Mouse (Mus musculus): ENCODE data around the gene Tnfaip1. TPM values are rescaled to one million over a fixed set of nuclear protein-coding genes. Genes with fewer than 3 reads are reported as not detected.
"Not testable (repeated sequence)": the region's sequence is repeated elsewhere in the genome, so short reads cannot be mapped to it uniquely, and the experiment has no call there.

The Tnfaip1 gene
- 59.2 and 64.0 TPM in 2 replicates for polyA plus RNA-seq (2014; fragmentation: Nextera tagmentation; extraction: Ambion mirVana)

- DNase-seq (ENCODE audit: low spot score) (peak; percentile 98), ATAC-seq (ENCODE audit: low FRiP score) (peak; percentile 98)
- H3K9ac ChIP-seq, result peak within 1 kb of the TSS; percentile 88
- peaks cover 26% of the 10 kb centered on the region for H3K4me1 ChIP-seq (replicated peaks; ENCODE audit: control insufficient read depth, insufficient read depth, low read length)
- WGBS, result under 1% methylated on average over 52 of the region's 52 CpGs
- H3K4me3 ChIP-seq (replicated peaks; ENCODE audit: low read length), result peak within 1 kb of the TSS; percentile 75
- peak within 1 kb of the TSS; percentile 86 for H3K27ac ChIP-seq
- peak within 1 kb of the TSS; percentile 87 for H3K4me2 ChIP-seq (replicated peaks)
- H3K27me3 ChIP-seq (ENCODE audit: control insufficient read depth, insufficient read depth, low read length), result no peaks in the 10 kb centered on the region
- H3K9me3 ChIP-seq (ENCODE audit: control insufficient read depth, low read length), result no peaks in the 10 kb centered on the region
- peaks cover 27% of the 10 kb centered on the region for H3K36me3 ChIP-seq (replicated peaks; ENCODE audit: control insufficient read depth, insufficient read depth)
These were observed at the start of gene Tnfaip1, which contains the start of gene Ift20 for GRCm38 (mm10) chr11:78536080-78536689. Gene Tnfaip1, minus strand, starts transcription at chr11:78536332. Gene Ift20, plus strand, starts transcription at chr11:78536361.

- Histone ChIP-seq H3K9ac (no peak overlapping the region), H3K27ac (no peak overlapping the region), H3K9me3 (ENCODE audit: control insufficient read depth, low read length) (no peaks in the 10 kb centered on the region), H3K36me3 (replicated peaks; ENCODE audit: control insufficient read depth, insufficient read depth) (peaks cover 80% of the 10 kb centered on the region), H3K4me3 (replicated peaks; ENCODE audit: low read length) (no peak overlapping the region), H3K4me1 (replicated peaks; ENCODE audit: control insufficient read depth, insufficient read depth, low read length) (no peaks in the 10 kb centered on the region), H3K27me3 (ENCODE audit: control insufficient read depth, insufficient read depth, low read length) (no peaks in the 10 kb centered on the region), H3K4me2 (replicated peaks) (no peak overlapping the region)
- 93% methylated on average over 6 of the region's 6 CpGs for WGBS
- DNase-seq (ENCODE audit: low spot score) (no peak), ATAC-seq (ENCODE audit: low FRiP score) (no peak)
These were observed 46.7 kb upstream of the Tnfaip1 start for GRCm38 (mm10) chr11:78582848-78583247.

DNA sequence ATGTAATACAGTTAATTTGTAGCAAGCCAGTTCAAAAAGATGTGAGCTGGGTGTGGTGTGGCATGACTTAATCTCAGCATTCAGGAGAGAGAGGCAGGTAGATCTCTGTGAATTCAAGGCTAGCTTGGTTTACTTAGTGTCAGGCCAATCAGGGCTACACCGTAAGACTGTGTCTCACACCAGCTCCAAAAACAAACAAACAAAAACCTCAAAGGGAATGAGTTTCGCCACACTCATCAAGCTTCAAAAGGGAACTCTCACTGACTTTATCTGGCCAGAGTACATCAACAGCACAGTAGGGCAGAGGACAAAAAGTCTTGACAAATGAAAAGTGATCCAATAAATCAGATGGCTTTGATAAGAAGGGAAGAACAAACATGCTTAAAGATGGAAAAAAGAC, 38.8 kb upstream of the Tnfaip1 start:
- H3K4me1 ChIP-seq (replicated peaks; ENCODE audit: control insufficient read depth, insufficient read depth, low read length), result no peaks in the 10 kb centered on the region
- ATAC-seq (ENCODE audit: low FRiP score) (no peak), DNase-seq (ENCODE audit: low spot score) (no peak)
- 68% methylated on average over 2 of the region's 2 CpGs for WGBS
- no peak overlapping the region for H3K9ac ChIP-seq
- H3K27ac ChIP-seq, result no peak overlapping the region
- H3K9me3 ChIP-seq (ENCODE audit: control insufficient read depth, low read length), result no peaks in the 10 kb centered on the region
- H3K36me3 ChIP-seq (replicated peaks; ENCODE audit: control insufficient read depth, insufficient read depth), result peaks cover 81% of the 10 kb centered on the region
- no peak overlapping the region for H3K4me3 ChIP-seq (replicated peaks; ENCODE audit: low read length)
- no peak overlapping the region for H3K4me2 ChIP-seq (replicated peaks)
- no peaks in the 10 kb centered on the region for H3K27me3 ChIP-seq (ENCODE audit: control insufficient read depth, insufficient read depth, low read length)

- H3K27me3 ChIP-seq (ENCODE audit: control insufficient read depth, insufficient read depth, low read length), result no peaks in the 10 kb centered on the region
- DNase-seq (ENCODE audit: low spot score) (no peak), ATAC-seq (ENCODE audit: low FRiP score) (no peak)
- no peak overlapping the region for H3K4me3 ChIP-seq (replicated peaks; ENCODE audit: low read length)
- peaks cover 81% of the 10 kb centered on the region for H3K36me3 ChIP-seq (replicated peaks; ENCODE audit: control insufficient read depth, insufficient read depth)
- 98% methylated on average over 3 of the region's 3 CpGs for WGBS
- H3K4me1 ChIP-seq (replicated peaks; ENCODE audit: control insufficient read depth, insufficient read depth, low read length), result no peaks in the 10 kb centered on the region
- no peak overlapping the region for H3K4me2 ChIP-seq (replicated peaks)
- H3K9me3 ChIP-seq (ENCODE audit: control insufficient read depth, low read length), result no peaks in the 10 kb centered on the region
- no peak overlapping the region for H3K9ac ChIP-seq
- no peak overlapping the region for H3K27ac ChIP-seq
These were observed 38.4 kb upstream of the Tnfaip1 start for GRCm38 (mm10) chr11:78574536-78574935.

GRCm38 (mm10) chr11:78574031-78574430, 37.9 kb upstream of the Tnfaip1 start:
- not testable (repeated sequence) for H3K27ac ChIP-seq; H3K4me2 ChIP-seq (replicated peaks); H3K9me3 ChIP-seq (ENCODE audit: control insufficient read depth, low read length); H3K9ac ChIP-seq; H3K4me3 ChIP-seq (replicated peaks; ENCODE audit: low read length); H3K27me3 ChIP-seq (ENCODE audit: control insufficient read depth, insufficient read depth, low read length); ATAC-seq (ENCODE audit: low FRiP score); DNase-seq (ENCODE audit: low spot score); H3K4me1 ChIP-seq (replicated peaks; ENCODE audit: control insufficient read depth, insufficient read depth, low read length)
- peaks cover 78% of the 10 kb centered on the region for H3K36me3 ChIP-seq (replicated peaks; ENCODE audit: control insufficient read depth, insufficient read depth)
- WGBS, result 97% methylated on average over 3 of the region's 4 CpGs

DNA sequence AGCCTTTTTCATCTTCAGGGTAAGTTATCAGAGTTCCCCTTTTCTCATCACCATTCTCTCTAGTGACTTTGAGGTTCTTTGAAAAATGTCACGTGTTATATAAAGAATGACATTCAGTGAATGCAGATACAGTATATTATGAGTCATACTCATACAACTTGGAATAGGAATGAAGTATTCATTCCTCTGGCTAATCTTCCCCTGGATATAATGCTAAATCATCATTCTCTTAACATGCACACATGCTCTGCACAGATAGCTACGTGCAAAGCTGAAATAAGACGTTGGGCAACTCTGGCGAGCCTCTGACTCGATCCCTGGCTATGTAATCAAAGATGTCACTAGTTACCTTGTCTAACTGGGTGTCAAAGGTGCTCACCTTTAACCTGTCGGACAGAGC, 35.7 kb upstream of the Tnfaip1 start:
- DNase-seq (ENCODE audit: low spot score) (no peak), ATAC-seq (ENCODE audit: low FRiP score) (no peak)
- H3K36me3 ChIP-seq (replicated peaks; ENCODE audit: control insufficient read depth, insufficient read depth), result peaks cover 65% of the 10 kb centered on the region
- no peak overlapping the region for H3K4me2 ChIP-seq (replicated peaks)
- H3K27ac ChIP-seq, result no peak overlapping the region
- H3K9me3 ChIP-seq (ENCODE audit: control insufficient read depth, low read length), result no peaks in the 10 kb centered on the region
- H3K4me1 ChIP-seq (replicated peaks; ENCODE audit: control insufficient read depth, insufficient read depth, low read length), result no peaks in the 10 kb centered on the region
- no peak overlapping the region for H3K4me3 ChIP-seq (replicated peaks; ENCODE audit: low read length)
- no peaks in the 10 kb centered on the region for H3K27me3 ChIP-seq (ENCODE audit: control insufficient read depth, insufficient read depth, low read length)
- 93% methylated on average over 6 of the region's 6 CpGs for WGBS
- H3K9ac ChIP-seq, result no peak overlapping the region

- peaks cover 66% of the 10 kb centered on the region for H3K36me3 ChIP-seq (replicated peaks; ENCODE audit: control insufficient read depth, insufficient read depth)
These were observed 35.3 kb upstream of the Tnfaip1 start for GRCm38 (mm10) chr11:78571441-78571840.

DNA sequence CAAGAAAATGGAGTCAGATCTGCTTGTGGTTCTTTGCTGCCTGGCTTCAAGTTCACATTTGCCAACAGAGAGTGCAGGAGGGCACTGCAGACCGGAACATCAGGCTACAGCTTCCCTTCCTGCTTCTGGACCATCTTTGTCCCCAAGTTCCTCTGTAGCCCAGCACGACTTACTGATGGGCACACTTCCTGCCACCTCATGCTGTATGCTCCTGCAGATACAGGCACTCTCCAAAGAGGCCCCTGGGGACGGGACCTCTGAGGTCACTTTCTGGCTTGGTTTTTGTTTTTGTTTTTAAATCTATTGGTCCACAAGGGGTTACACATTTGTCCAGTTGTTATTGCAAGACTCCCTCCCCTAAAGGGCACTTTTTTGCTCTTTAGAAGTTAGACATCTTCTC, 33.7 kb upstream of the Tnfaip1 start:
- DNase-seq (ENCODE audit: low spot score) (no peak), ATAC-seq (ENCODE audit: low FRiP score) (no peak)
- WGBS, result 81% methylated on average over 3 of the region's 3 CpGs
- H3K4me2 ChIP-seq (replicated peaks), result no peak overlapping the region
- H3K36me3 ChIP-seq (replicated peaks; ENCODE audit: control insufficient read depth, insufficient read depth), result peaks cover 60% of the 10 kb centered on the region
- H3K9me3 ChIP-seq (ENCODE audit: control insufficient read depth, low read length), result no peaks in the 10 kb centered on the region
- no peak overlapping the region for H3K4me3 ChIP-seq (replicated peaks; ENCODE audit: low read length)
- H3K9ac ChIP-seq, result no peak overlapping the region
- H3K4me1 ChIP-seq (replicated peaks; ENCODE audit: control insufficient read depth, insufficient read depth, low read length), result no peaks in the 10 kb centered on the region
- no peaks in the 10 kb centered on the region for H3K27me3 ChIP-seq (ENCODE audit: control insufficient read depth, insufficient read depth, low read length)
- H3K27ac ChIP-seq, result no peak overlapping the region

More at GRCm38 (mm10) chr11:78571441-78571840, 35.3 kb upstream of the Tnfaip1 start:
- no peaks in the 10 kb centered on the region for H3K9me3 ChIP-seq (ENCODE audit: control insufficient read depth, low read length)
- no peak overlapping the region for H3K4me2 ChIP-seq (replicated peaks)
- ATAC-seq (ENCODE audit: low FRiP score), result no peak
- no peak overlapping the region for H3K9ac ChIP-seq
- H3K4me3 ChIP-seq (replicated peaks; ENCODE audit: low read length), result no peak overlapping the region
- 92% methylated on average over 8 of the region's 8 CpGs for WGBS
- no peak for DNase-seq (ENCODE audit: low spot score)
- no peaks in the 10 kb centered on the region for H3K4me1 ChIP-seq (replicated peaks; ENCODE audit: control insufficient read depth, insufficient read depth, low read length)
- no peak overlapping the region for H3K27ac ChIP-seq
- H3K27me3 ChIP-seq (ENCODE audit: control insufficient read depth, insufficient read depth, low read length), result no peaks in the 10 kb centered on the region

DNA sequence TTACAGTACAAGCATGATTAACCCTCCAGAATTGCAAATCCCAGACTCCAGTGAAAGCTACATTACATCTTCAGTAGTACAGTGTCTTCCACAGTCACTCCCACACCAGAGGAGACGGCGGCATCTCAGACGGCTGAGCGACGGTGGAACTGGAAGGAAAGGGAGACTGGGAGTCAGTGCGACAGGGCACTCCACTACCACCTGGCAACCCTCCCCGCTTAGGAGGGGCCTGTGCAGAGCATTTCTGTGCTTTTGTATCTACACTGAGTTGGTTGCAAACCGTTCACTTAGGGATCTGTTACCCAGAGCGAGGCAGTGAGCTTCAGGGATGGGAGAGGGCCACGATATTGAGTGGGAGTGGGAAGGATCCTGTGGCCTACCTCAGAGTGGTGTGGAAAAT, 32.7 kb upstream of the Tnfaip1 start:
- ATAC-seq (ENCODE audit: low FRiP score) (no peak), DNase-seq (ENCODE audit: low spot score) (no peak)
- H3K27me3 ChIP-seq (ENCODE audit: control insufficient read depth, insufficient read depth, low read length), result no peaks in the 10 kb centered on the region
- H3K4me1 ChIP-seq (replicated peaks; ENCODE audit: control insufficient read depth, insufficient read depth, low read length), result no peaks in the 10 kb centered on the region
- H3K36me3 ChIP-seq (replicated peaks; ENCODE audit: control insufficient read depth, insufficient read depth), result peaks cover 52% of the 10 kb centered on the region
- WGBS, result 83% methylated on average over 10 of the region's 10 CpGs
- H3K9ac ChIP-seq, result no peak overlapping the region
- H3K27ac ChIP-seq, result no peak overlapping the region
- H3K9me3 ChIP-seq (ENCODE audit: control insufficient read depth, low read length), result no peaks in the 10 kb centered on the region
- H3K4me3 ChIP-seq (replicated peaks; ENCODE audit: low read length), result no peak overlapping the region
- H3K4me2 ChIP-seq (replicated peaks), result no peak overlapping the region

GRCm38 (mm10) chr11:78567614-78568013, 31.5 kb upstream of the Tnfaip1 start:
- Histone ChIP-seq H3K36me3 (replicated peaks; ENCODE audit: control insufficient read depth, insufficient read depth) (peaks cover 42% of the 10 kb centered on the region), H3K9ac (no peak overlapping the region), H3K27me3 (ENCODE audit: control insufficient read depth, insufficient read depth, low read length) (no peaks in the 10 kb centered on the region), H3K4me1 (replicated peaks; ENCODE audit: control insufficient read depth, insufficient read depth, low read length) (no peaks in the 10 kb centered on the region), H3K9me3 (ENCODE audit: control insufficient read depth, low read length) (no peaks in the 10 kb centered on the region), H3K4me3 (replicated peaks; ENCODE audit: low read length) (no peak overlapping the region), H3K4me2 (replicated peaks) (no peak overlapping the region), H3K27ac (no peak overlapping the region)
- DNase-seq (ENCODE audit: low spot score), result no peak
- 91% methylated on average over 6 of the region's 6 CpGs for WGBS
- ATAC-seq (ENCODE audit: low FRiP score), result no peak

Data from hindbrain, embryonic 14.5 days (tissue).